In genomic region chr4:53986519-53987301, GRCm38 (mm10) we compare ENCODE assay signal across 20 mouse cellular contexts.
A peak's percentile ranks its signal among the peaks of the same experiment; 100 is the strongest.
DNase-seq lines count a peak whose midpoint lies in the region; ATAC-seq and TF ChIP-seq lines count a peak whose summit lies in the region.
"Had no signal": no experiment of that assay in that cellular context is flagged by ENCODE, and none has a peak within 500 bp of the region (broad histone marks: within the 10 kb centered on the region; RNA-seq: fewer than 3 reads in every experiment).

No protein-coding gene starts in this region.

- H3K4me2 ChIP-seq in myocyte (ENCODE audit: low read depth), result no peak overlapping the region
- H3K4me2 ChIP-seq: embryonic facial prominence, embryonic 12.5 days; forebrain, embryonic 15.5 days; heart, embryonic 11.5 days; heart, embryonic 15.5 days; hindbrain, embryonic 13.5 days had no signal

- no peak overlapping the region for H3ac ChIP-seq in myocyte (ENCODE audit: control insufficient read depth, insufficient read length)

- peak; percentile 83 for ATAC-seq in common myeloid progenitor, adult 5-6 weeks (replicated peaks; ENCODE audit: low read depth, poor library complexity, severe bottlenecking)
- ATAC-seq: CD4-positive, CD25-positive, alpha-beta regulatory T cell, adult 4 months; forebrain, embryonic 15.5 days; hindbrain, postnatal 0 days had no signal

- no peak for TF ChIP-seq POLR2A in myocyte (IDR thresholded peaks at IDR 0.05; ENCODE audit: insufficient read length, low read depth)

- peak; percentile 3 for DNase-seq in retina, postnatal 1 day
- DNase-seq in retina, embryonic 14.5 days (ENCODE audit: low spot score), result no peak
- no peak for DNase-seq in urinary bladder, postnatal 25 days (ENCODE audit: low spot score)
- DNase-seq in frontal cortex, postnatal 36 days (ENCODE audit: low spot score in 2 of 2), result no peak
- no peak for DNase-seq in adrenal gland, adult 2 months
- DNase-seq: adrenal gland, postnatal 25 days; B cell, adult 2 months; gastrocnemius, postnatal 10 days; heart, adult 2 months; heart, postnatal 14 days had no signal

- H3K4me3 ChIP-seq in myocyte, result no peak overlapping the region
- H3K4me3 ChIP-seq: embryonic facial prominence, embryonic 12.5 days; forebrain, embryonic 15.5 days; heart, adult 2 months; heart, embryonic 15.5 days; hindbrain, embryonic 13.5 days had no signal

- H3K36me3 ChIP-seq in myocyte (ENCODE audit: control insufficient read depth, insufficient read depth), result no peaks in the 10 kb centered on the region
- H3K36me3 ChIP-seq: embryonic facial prominence, embryonic 12.5 days; forebrain, embryonic 15.5 days; G1E; heart, embryonic 15.5 days; hindbrain, embryonic 13.5 days had no signal

- no peaks in the 10 kb centered on the region for H3K27me3 ChIP-seq in myocyte (ENCODE audit: control insufficient read depth, insufficient read depth, insufficient read length)
- H3K27me3 ChIP-seq: embryonic facial prominence, embryonic 12.5 days; forebrain, embryonic 15.5 days; heart, embryonic 15.5 days; hindbrain, embryonic 13.5 days had no signal

- H3K79me2 ChIP-seq in myocyte (ENCODE audit: control insufficient read depth, insufficient read depth), result no peaks in the 10 kb centered on the region

TF ChIP-seq in myocyte, 11 proteins besides CTCF, POLR2A, EP300 and RAD21:
- TF ChIP-seq CEBPB (IDR thresholded peaks at IDR 0.05; ENCODE audit: insufficient read depth, poor library complexity, severe bottlenecking) (no peak), SRF (IDR thresholded peaks at IDR 0.05; ENCODE audit: control insufficient read depth, insufficient read length, low read depth) (no peak), POLR2AphosphoS2 (IDR thresholded peaks at IDR 0.05; ENCODE audit: insufficient read length, low read depth) (no peak), MYOG (IDR thresholded peaks at IDR 0.05; ENCODE audit: control insufficient read depth in 1 of 3, insufficient read depth in 1 of 3, insufficient read length in 2 of 3, low read depth in 2 of 3) (peak in 2 of 3 experiments; percentile 64 to 83), TCF3 (IDR thresholded peaks at IDR 0.05; ENCODE audit: insufficient read length, low read depth) (peak; percentile 19), E2F4 (IDR thresholded peaks at IDR 0.05; ENCODE audit: insufficient read depth) (no peak), MAX (IDR thresholded peaks at IDR 0.05; ENCODE audit: low read depth) (no peak), USF1 (IDR thresholded peaks at IDR 0.05; ENCODE audit: low read depth) (no peak), TCF12 (IDR thresholded peaks at IDR 0.05; ENCODE audit: insufficient read depth, poor library complexity, severe bottlenecking) (no peak), MYOD1 (IDR thresholded peaks at IDR 0.05; ENCODE audit: control insufficient read depth in 1 of 3, insufficient read length in 2 of 3, low read depth in 2 of 3) (peak in 2 of 3 experiments; percentile 58 to 75), REST (IDR thresholded peaks at IDR 0.05; ENCODE audit: insufficient read depth, insufficient read length) (no peak)
